Mouse (Mus musculus): ENCODE measurements around the gene Npc1l1.

- TF ChIP-seq GATA1 (IDR thresholded peaks at IDR 0.05; ENCODE audit: borderline replicate concordance, low read length) (no peak), FLI1 (IDR thresholded peaks at IDR 0.05; ENCODE audit: low read length) (no peak)
These were observed 68.4 kb downstream of the Npc1l1 start for GRCm38 (mm10) chr11:6161549-6161948.
